Mouse (Mus musculus) myocyte (in vitro differentiated cells): ENCODE data around the gene Met.

ENCODE experiments used
- MAX ChIP-seq: IDR thresholded peaks from one replicate; pipeline ENCODE4 v1.6.1; 2011; ENCODE audit warnings: low read depth, mild to moderate bottlenecking, control low read depth
- POLR2A ChIP-seq: IDR thresholded peaks from one replicate; pipeline ENCODE4 v1.6.1; 2011; ENCODE audit warnings: low read depth, mild to moderate bottlenecking, control low read depth, moderate library complexity; ENCODE audit not compliant: insufficient read length
- USF1 ChIP-seq: IDR thresholded peaks from one replicate; pipeline ENCODE4 v1.6.1; 2011; ENCODE audit warnings: low read depth, mild to moderate bottlenecking, control low read depth, moderate library complexity

DNA sequence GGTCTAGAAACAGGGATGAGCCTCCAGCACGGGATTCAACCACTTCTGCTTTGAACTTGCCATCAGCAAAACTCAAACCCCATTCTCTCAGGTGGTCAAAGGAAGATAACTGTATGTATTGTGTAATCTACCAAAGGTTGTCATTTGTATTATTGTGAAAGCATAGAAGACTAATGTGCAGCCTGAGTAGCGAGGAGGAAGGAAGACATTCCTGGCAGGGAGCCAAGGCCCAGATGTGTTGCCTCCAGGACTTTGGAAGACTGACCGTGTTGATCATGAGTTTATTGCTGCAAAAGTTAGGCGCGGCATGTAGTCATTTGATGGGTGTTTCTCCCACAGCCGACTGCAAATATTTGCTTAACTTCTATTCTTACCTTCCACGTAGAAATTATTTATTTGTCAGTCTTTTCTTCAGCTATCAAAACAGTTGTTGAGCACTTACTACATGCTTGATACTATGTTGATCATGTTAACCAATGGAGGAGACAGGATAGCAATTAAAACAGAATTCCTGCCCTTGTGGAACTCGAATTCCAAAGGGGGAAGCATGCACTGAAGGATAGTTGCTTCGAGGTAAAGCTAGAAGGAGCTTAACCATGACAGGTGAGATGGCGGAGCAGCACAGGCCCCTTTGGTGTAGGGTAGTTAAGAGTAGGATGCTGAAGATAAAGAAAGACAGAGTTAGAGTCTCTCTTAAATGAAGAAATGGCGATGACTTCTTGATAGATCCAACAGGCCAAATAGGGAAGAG is 132.3 kb downstream of the Met start:
- no peak for TF ChIP-seq POLR2A
- no peak for TF ChIP-seq MAX
- no peak for TF ChIP-seq USF1
